Mouse (Mus musculus) gastrocnemius, adult 2 months (tissue): ENCODE results near the gene Adi1. TPM values are rescaled to one million over a fixed set of nuclear protein-coding genes. Genes with fewer than 3 reads are reported as not detected.

Source experiments
- DNase-seq: peaks from one replicate; pipeline ENCODE4 v3.0.0; 2022
- H3K27ac ChIP-seq: fragments of 200-600 bp; 2 replicates; pipeline ENCODE4 v1.8.1; 2022; ENCODE audit warnings: mild to moderate bottlenecking
- H3K4me3 ChIP-seq: fragments of 200-600 bp; 2 replicates; pipeline ENCODE4 v1.8.1; 2022; ENCODE audit warnings: mild to moderate bottlenecking, moderate library complexity
- CTCF ChIP-seq: fragments of 200-600 bp; IDR thresholded peaks from 2 replicates; pipeline ENCODE4 v1.8.1; 2022; ENCODE audit warnings: antibody characterized with exemption, mild to moderate bottlenecking, moderate library complexity
- intact Hi-C: fragments of 180-260 bp; cut with DNase I; formaldehyde crosslinking; loops from one replicate; pipeline ENCODE4 v1.15.1; 2025
- total RNA-seq, 2 experiments: library from RNA; stranded (reverse); gene quantifications; 2 replicates each; pipeline ENCODE4 v1.2.3; 2021

Gene Adi1
- total RNA-seq, 2 experiments from 2014 or later: 59.4 to 84.7 TPM

- intact Hi-C loops: no loop called here
- H3K4me3 ChIP-seq: no peak overlapping the region
- H3K27ac ChIP-seq: no peak overlapping the region
- TF ChIP-seq CTCF: no peak
- no peak for DNase-seq
Measured at GRCm38 (mm10) chr12:28667287-28667686, 7.7 kb upstream of the Adi1 start.

DNA sequence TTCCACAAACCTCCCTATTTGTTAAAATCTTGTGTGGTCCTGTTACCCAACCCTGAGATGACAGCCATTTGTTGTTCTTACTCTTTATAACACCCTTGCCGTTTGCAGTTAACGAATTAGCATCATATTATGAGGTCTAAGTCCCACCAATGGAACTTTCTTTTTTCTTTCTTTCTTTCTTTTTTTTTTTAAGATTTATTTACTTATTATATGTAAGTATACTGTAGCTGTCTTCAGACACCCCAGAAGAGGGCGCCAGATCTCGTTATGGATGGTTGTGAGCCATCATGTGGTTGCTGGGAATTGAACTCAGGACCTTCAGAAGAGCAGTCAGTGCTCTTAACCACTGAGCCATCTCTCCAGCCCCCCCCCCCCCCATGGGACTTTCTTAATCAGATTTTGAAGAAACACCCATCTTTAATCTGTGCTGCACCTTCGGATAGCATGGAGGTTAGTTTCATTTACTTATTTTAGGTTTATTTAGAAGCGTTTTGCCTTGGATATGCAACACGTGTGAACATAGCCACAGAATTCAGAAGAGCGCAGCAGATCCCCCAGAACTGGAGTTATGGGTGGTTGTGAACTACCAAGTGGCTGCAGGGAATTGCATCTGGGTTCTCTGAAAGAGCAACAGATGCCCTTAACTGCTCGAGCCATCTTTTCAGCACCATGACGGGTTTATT is 852 bp upstream of the Adi1 start:
- intact Hi-C loops: no loop called here
- no peak for DNase-seq
- Histone ChIP-seq H3K27ac (no peak overlapping the region), H3K4me3 (peak overlapping the region; percentile 83; the same call in 1 of the 2 replicates)
- peak; percentile 10; the same call in 1 of the 2 replicates for TF ChIP-seq CTCF

- Histone ChIP-seq H3K4me3 (peak overlapping the region; percentile 83), H3K27ac (peak overlapping the region; percentile 96)
- intact Hi-C loops: no loop called here
- TF ChIP-seq CTCF: no peak
- DNase-seq: no peak
Measured at GRCm38 (mm10) chr12:28675925-28676209, 836 bp downstream of the Adi1 start.

GRCm38 (mm10) chr12:28684674-28685073 is 9.6 kb downstream of the Adi1 start:
- DNase-seq: no peak
- H3K4me3 ChIP-seq: no peak overlapping the region
- no peak for TF ChIP-seq CTCF
- H3K27ac ChIP-seq: no peak overlapping the region
- intact Hi-C loops: no loop called here

- DNase-seq: no peak
- H3K4me3 ChIP-seq: no peak overlapping the region
- intact Hi-C loops: no loop called here
- TF ChIP-seq CTCF: no peak
- H3K27ac ChIP-seq: no peak overlapping the region
Measured at GRCm38 (mm10) chr12:28685771-28686170, 10.7 kb downstream of the Adi1 start.

GRCm38 (mm10) chr12:28686199-28686879 is 11.3 kb downstream of the Adi1 start:
- TF ChIP-seq CTCF: no peak
- intact Hi-C loops: no loop called here
- Histone ChIP-seq H3K4me3 (no peak overlapping the region), H3K27ac (no peak overlapping the region)
- DNase-seq: no peak

GRCm38 (mm10) chr12:28688996-28689395 is 14.0 kb downstream of the Adi1 start:
- Histone ChIP-seq H3K27ac (no peak overlapping the region), H3K4me3 (no peak overlapping the region)
- TF ChIP-seq CTCF: no peak
- no peak for DNase-seq
- intact Hi-C loops: no loop called here

GRCm38 (mm10) chr12:28690730-28691129 is 15.7 kb downstream of the Adi1 start:
- no peak overlapping the region for H3K27ac ChIP-seq
- TF ChIP-seq CTCF: no peak
- DNase-seq: no peak
- intact Hi-C loops: no loop called here
- H3K4me3 ChIP-seq: no peak overlapping the region

- H3K4me3 ChIP-seq: no peak overlapping the region
- no peak for DNase-seq
- TF ChIP-seq CTCF: no peak
- intact Hi-C loops: no loop called here
- H3K27ac ChIP-seq: no peak overlapping the region
Measured at GRCm38 (mm10) chr12:28693738-28694137, 18.7 kb downstream of the Adi1 start.

DNA sequence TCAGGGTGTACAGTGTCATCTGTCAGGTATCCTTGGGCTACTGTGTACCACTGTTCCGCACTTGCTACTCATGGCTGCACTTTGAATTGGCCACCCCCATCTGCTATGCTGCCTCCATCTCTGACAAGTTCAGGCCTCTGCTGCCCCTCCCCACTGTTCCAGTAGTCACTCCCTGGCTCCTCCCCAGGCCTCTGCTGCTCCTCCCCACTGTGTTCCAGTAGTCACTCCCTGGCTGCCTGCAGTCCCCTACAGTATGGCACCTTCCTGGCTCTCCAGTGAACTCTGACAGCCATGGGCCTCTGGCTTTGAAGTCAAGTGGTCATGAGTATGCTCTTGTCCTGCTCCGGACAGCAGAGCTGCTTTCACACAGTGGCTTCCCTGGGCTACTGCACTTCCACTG is 19.2 kb downstream of the Adi1 start:
- intact Hi-C loops: no loop called here
- TF ChIP-seq CTCF: no peak
- DNase-seq: peak; percentile 49

GRCm38 (mm10) chr12:28694776-28695175 is 19.7 kb downstream of the Adi1 start:
- H3K27ac ChIP-seq: no peak overlapping the region
- DNase-seq: no peak
- no peak overlapping the region for H3K4me3 ChIP-seq
- intact Hi-C loops: no loop called here
- TF ChIP-seq CTCF: no peak

More for the DNA sequence above, 19.2 kb downstream of the Adi1 start:
- Histone ChIP-seq H3K27ac (no peak overlapping the region), H3K4me3 (no peak overlapping the region)

- Histone ChIP-seq H3K27ac (no peak overlapping the region), H3K4me3 (no peak overlapping the region)
- no peak for TF ChIP-seq CTCF
- no peak for DNase-seq
- intact Hi-C loops: loop anchor here (2.0 kb wide), 1 partner anchor 133 kb away; no protein-coding TSS in a partner anchor
Measured at GRCm38 (mm10) chr12:28697821-28698595, 23.0 kb downstream of the Adi1 start.

GRCm38 (mm10) chr12:28699086-28699485 is 24.1 kb downstream of the Adi1 start:
- Histone ChIP-seq H3K4me3 (no peak overlapping the region), H3K27ac (no peak overlapping the region)
- intact Hi-C loops: loop anchor here (2.0 kb wide), 1 partner anchor 132 kb away; no protein-coding TSS in a partner anchor
- TF ChIP-seq CTCF: no peak
- DNase-seq: no peak
